Mouse (Mus musculus): Measurements from ENCODE around the gene Zfand4. TPM values are rescaled to one million over a fixed set of nuclear protein-coding genes. Genes with fewer than 3 reads are reported as not detected.
"Not testable (repeated sequence)": the region's sequence is repeated elsewhere in the genome, so short reads cannot be mapped to it uniquely, and the experiment has no call there.

The Zfand4 gene
- polyA plus RNA-seq, 1 experiment from 2014 or later, result 10.8 TPM

GRCm38 (mm10) chr6:116350643-116351042, 86.6 kb downstream of the Zfand4 start:
- H3K27ac ChIP-seq (replicated peaks; ENCODE audit: low read depth, low read length), result no peak overlapping the region
- no peak for DNase-seq (ENCODE audit: low spot score)

GRCm38 (mm10) chr6:116351534-116351933, 87.5 kb downstream of the Zfand4 start:
- no peaks in the 10 kb centered on the region for H3K4me1 ChIP-seq (ENCODE audit: control insufficient read depth, insufficient read depth, low read length)
- WGBS, result 78% methylated on average over 4 of the region's 4 CpGs
- H3K4me3 ChIP-seq (ENCODE audit: low read depth, low read length), result no peak overlapping the region
- no peak overlapping the region for H3K9ac ChIP-seq (replicated peaks; ENCODE audit: low read length)
- no peaks in the 10 kb centered on the region for H3K9me3 ChIP-seq (replicated peaks; ENCODE audit: control insufficient read depth, low read length)
- no peaks in the 10 kb centered on the region for H3K36me3 ChIP-seq (replicated peaks; ENCODE audit: control insufficient read depth, insufficient read depth, low read depth, low read length)
- no peaks in the 10 kb centered on the region for H3K27me3 ChIP-seq (ENCODE audit: control insufficient read depth, insufficient read depth, low read length)
- no peak overlapping the region for H3K4me2 ChIP-seq (ENCODE audit: low read depth, low read length)
- no peak overlapping the region for H3K27ac ChIP-seq (replicated peaks; ENCODE audit: low read depth, low read length)
- DNase-seq (ENCODE audit: low spot score) (no peak), ATAC-seq (replicated peaks; ENCODE audit: insufficient number of reproducible peaks, low FRiP score, low TSS enrichment, low read depth) (no peak)

More at GRCm38 (mm10) chr6:116350643-116351042, 86.6 kb downstream of the Zfand4 start:
- Histone ChIP-seq H3K27me3 (ENCODE audit: control insufficient read depth, insufficient read depth, low read length) (no peaks in the 10 kb centered on the region), H3K4me1 (ENCODE audit: control insufficient read depth, insufficient read depth, low read length) (no peaks in the 10 kb centered on the region), H3K9ac (replicated peaks; ENCODE audit: low read length) (no peak overlapping the region), H3K36me3 (replicated peaks; ENCODE audit: control insufficient read depth, insufficient read depth, low read depth, low read length) (no peaks in the 10 kb centered on the region), H3K9me3 (replicated peaks; ENCODE audit: control insufficient read depth, low read length) (no peaks in the 10 kb centered on the region), H3K4me3 (ENCODE audit: low read depth, low read length) (no peak overlapping the region), H3K4me2 (ENCODE audit: low read depth, low read length) (no peak overlapping the region)
- 83% methylated on average over 6 of the region's 6 CpGs for WGBS
- no peak for ATAC-seq (replicated peaks; ENCODE audit: insufficient number of reproducible peaks, low FRiP score, low TSS enrichment, low read depth)

- DNase-seq (ENCODE audit: low spot score) (no peak), ATAC-seq (replicated peaks; ENCODE audit: insufficient number of reproducible peaks, low FRiP score, low TSS enrichment, low read depth) (no peak)
- Histone ChIP-seq H3K27me3 (ENCODE audit: control insufficient read depth, insufficient read depth, low read length) (no peaks in the 10 kb centered on the region), H3K9me3 (replicated peaks; ENCODE audit: control insufficient read depth, low read length) (no peaks in the 10 kb centered on the region), H3K27ac (replicated peaks; ENCODE audit: low read depth, low read length) (no peak overlapping the region), H3K4me2 (ENCODE audit: low read depth, low read length) (no peak overlapping the region), H3K4me1 (ENCODE audit: control insufficient read depth, insufficient read depth, low read length) (no peaks in the 10 kb centered on the region), H3K36me3 (replicated peaks; ENCODE audit: control insufficient read depth, insufficient read depth, low read depth, low read length) (no peaks in the 10 kb centered on the region), H3K9ac (replicated peaks; ENCODE audit: low read length) (no peak overlapping the region), H3K4me3 (ENCODE audit: low read depth, low read length) (no peak overlapping the region)
- 92% methylated on average over 1 of the region's 1 CpGs for WGBS
Measured at GRCm38 (mm10) chr6:116353428-116353827, 89.4 kb downstream of the Zfand4 start.

- WGBS, result 70% methylated on average over 8 of the region's 8 CpGs
Measured at GRCm38 (mm10) chr6:116356311-116356947, 92.4 kb downstream of the Zfand4 start.

GRCm38 (mm10) chr6:116356948-116357325, 92.9 kb downstream of the Zfand4 start:
- no peak overlapping the region for H3K9ac ChIP-seq (replicated peaks; ENCODE audit: low read length)
- no peak overlapping the region for H3K4me3 ChIP-seq (ENCODE audit: low read depth, low read length)
- no peak for ATAC-seq (replicated peaks; ENCODE audit: insufficient number of reproducible peaks, low FRiP score, low TSS enrichment, low read depth)
- WGBS, result 81% methylated on average over 4 of the region's 4 CpGs
- no peak overlapping the region for H3K4me2 ChIP-seq (ENCODE audit: low read depth, low read length)
- no peak overlapping the region for H3K27ac ChIP-seq (replicated peaks; ENCODE audit: low read depth, low read length)
- no peaks in the 10 kb centered on the region for H3K27me3 ChIP-seq (ENCODE audit: control insufficient read depth, insufficient read depth, low read length)
- DNase-seq (ENCODE audit: low spot score), result no peak
- no peaks in the 10 kb centered on the region for H3K4me1 ChIP-seq (ENCODE audit: control insufficient read depth, insufficient read depth, low read length)
- H3K9me3 ChIP-seq (replicated peaks; ENCODE audit: control insufficient read depth, low read length), result no peaks in the 10 kb centered on the region
- no peaks in the 10 kb centered on the region for H3K36me3 ChIP-seq (replicated peaks; ENCODE audit: control insufficient read depth, insufficient read depth, low read depth, low read length)

More at GRCm38 (mm10) chr6:116356311-116356947, 92.4 kb downstream of the Zfand4 start:
- not testable (repeated sequence) for H3K27ac ChIP-seq (replicated peaks; ENCODE audit: low read depth, low read length); H3K27me3 ChIP-seq (ENCODE audit: control insufficient read depth, insufficient read depth, low read length); DNase-seq (ENCODE audit: low spot score); H3K9me3 ChIP-seq (replicated peaks; ENCODE audit: control insufficient read depth, low read length); H3K4me2 ChIP-seq (ENCODE audit: low read depth, low read length); H3K4me1 ChIP-seq (ENCODE audit: control insufficient read depth, insufficient read depth, low read length); H3K36me3 ChIP-seq (replicated peaks; ENCODE audit: control insufficient read depth, insufficient read depth, low read depth, low read length); H3K4me3 ChIP-seq (ENCODE audit: low read depth, low read length); ATAC-seq (replicated peaks; ENCODE audit: insufficient number of reproducible peaks, low FRiP score, low TSS enrichment, low read depth); H3K9ac ChIP-seq (replicated peaks; ENCODE audit: low read length)

- Histone ChIP-seq H3K27me3 (ENCODE audit: control insufficient read depth, insufficient read depth, low read length) (no peaks in the 10 kb centered on the region), H3K9ac (replicated peaks; ENCODE audit: low read length) (no peak overlapping the region; the same call in 1 of the 2 replicates), H3K4me3 (ENCODE audit: low read depth, low read length) (no peak overlapping the region), H3K9me3 (replicated peaks; ENCODE audit: control insufficient read depth, low read length) (no peaks in the 10 kb centered on the region), H3K4me2 (ENCODE audit: low read depth, low read length) (no peak overlapping the region), H3K27ac (replicated peaks; ENCODE audit: low read depth, low read length) (no peak overlapping the region), H3K4me1 (ENCODE audit: control insufficient read depth, insufficient read depth, low read length) (no peaks in the 10 kb centered on the region), H3K36me3 (replicated peaks; ENCODE audit: control insufficient read depth, insufficient read depth, low read depth, low read length) (no peaks in the 10 kb centered on the region)
- 73% methylated on average over 8 of the region's 8 CpGs for WGBS
- DNase-seq (ENCODE audit: low spot score) (no peak), ATAC-seq (replicated peaks; ENCODE audit: insufficient number of reproducible peaks, low FRiP score, low TSS enrichment, low read depth) (no peak)
Measured at GRCm38 (mm10) chr6:116358056-116358455, 94.0 kb downstream of the Zfand4 start.

- Histone ChIP-seq H3K27ac (replicated peaks; ENCODE audit: low read depth, low read length) (no peak overlapping the region), H3K9ac (replicated peaks; ENCODE audit: low read length) (no peak overlapping the region), H3K36me3 (replicated peaks; ENCODE audit: control insufficient read depth, insufficient read depth, low read depth, low read length) (no peaks in the 10 kb centered on the region), H3K27me3 (ENCODE audit: control insufficient read depth, insufficient read depth, low read length) (no peaks in the 10 kb centered on the region), H3K9me3 (replicated peaks; ENCODE audit: control insufficient read depth, low read length) (no peaks in the 10 kb centered on the region), H3K4me2 (ENCODE audit: low read depth, low read length) (no peak overlapping the region), H3K4me1 (ENCODE audit: control insufficient read depth, insufficient read depth, low read length) (no peaks in the 10 kb centered on the region), H3K4me3 (ENCODE audit: low read depth, low read length) (no peak overlapping the region)
- ATAC-seq (replicated peaks; ENCODE audit: insufficient number of reproducible peaks, low FRiP score, low TSS enrichment, low read depth) (no peak), DNase-seq (ENCODE audit: low spot score) (no peak)
- WGBS, result 73% methylated on average over 3 of the region's 3 CpGs
Measured at GRCm38 (mm10) chr6:116359256-116359655, 95.2 kb downstream of the Zfand4 start.

GRCm38 (mm10) chr6:116361463-116361862, 97.4 kb downstream of the Zfand4 start:
- H3K9me3 ChIP-seq (replicated peaks; ENCODE audit: control insufficient read depth, low read length), result no peaks in the 10 kb centered on the region
- no peak overlapping the region for H3K4me3 ChIP-seq (ENCODE audit: low read depth, low read length)
- no peak overlapping the region for H3K27ac ChIP-seq (replicated peaks; ENCODE audit: low read depth, low read length)
- ATAC-seq (replicated peaks; ENCODE audit: insufficient number of reproducible peaks, low FRiP score, low TSS enrichment, low read depth) (no peak), DNase-seq (ENCODE audit: low spot score) (no peak)
- 88% methylated on average over 3 of the region's 3 CpGs for WGBS
- H3K36me3 ChIP-seq (replicated peaks; ENCODE audit: control insufficient read depth, insufficient read depth, low read depth, low read length), result no peaks in the 10 kb centered on the region
- no peaks in the 10 kb centered on the region for H3K27me3 ChIP-seq (ENCODE audit: control insufficient read depth, insufficient read depth, low read length)
- no peak overlapping the region for H3K4me2 ChIP-seq (ENCODE audit: low read depth, low read length)
- H3K4me1 ChIP-seq (ENCODE audit: control insufficient read depth, insufficient read depth, low read length), result no peaks in the 10 kb centered on the region
- H3K9ac ChIP-seq (replicated peaks; ENCODE audit: low read length), result no peak overlapping the region

Measured in embryonic facial prominence, embryonic 11.5 days (tissue).